Comparison of ENCODE assay signal across 13 mouse cellular contexts in genomic region chr1:82183913-82184442, GRCm38 (mm10). TPM values are rescaled to one million over a fixed set of nuclear protein-coding genes. Genes with fewer than 3 reads are reported as not detected.
DNase-seq lines count a peak whose midpoint lies in the region; ATAC-seq lines count a peak whose summit lies in the region.
"Had no signal": no experiment of that assay in that cellular context is flagged by ENCODE, and none has a peak within 500 bp of the region (broad histone marks: within the 10 kb centered on the region; RNA-seq: fewer than 3 reads in every experiment).

No protein-coding gene starts in this region.

- no peaks in the 10 kb centered on the region for H3K27me3 ChIP-seq in intestine, embryonic 15.5 days (replicated peaks)
- no peaks in the 10 kb centered on the region for H3K27me3 ChIP-seq in intestine, embryonic 16.5 days (replicated peaks; ENCODE audit: control insufficient read depth, insufficient read depth, low read length)
- no peaks in the 10 kb centered on the region for H3K27me3 ChIP-seq in liver, embryonic 15.5 days
- H3K27me3 ChIP-seq: forebrain, embryonic 15.5 days had no signal

- H3K9ac ChIP-seq in intestine, embryonic 15.5 days: no peak overlapping the region
- H3K9ac ChIP-seq in intestine, embryonic 16.5 days (ENCODE audit: low read depth, low read length): no peak overlapping the region
- no peak overlapping the region for H3K9ac ChIP-seq in liver, embryonic 15.5 days
- H3K9ac ChIP-seq: forebrain, embryonic 15.5 days; hindbrain, embryonic 14.5 days had no signal

- DNase-seq in adrenal gland, postnatal 36 days: peak; percentile 5 to 32
- peak; percentile 10 for DNase-seq in lung, postnatal 25 days (ENCODE audit: low spot score)
- no peak for DNase-seq in kidney, adult 18-20 months
- DNase-seq in cerebellum, adult 8-10 months: no peak
- DNase-seq: cerebellum, adult 11-12 months; gastrocnemius, postnatal 36 days had no signal

- no peak overlapping the region for H3K27ac ChIP-seq in intestine, embryonic 15.5 days
- no peak overlapping the region for H3K27ac ChIP-seq in intestine, embryonic 16.5 days (ENCODE audit: low read length)
- H3K27ac ChIP-seq in liver, embryonic 15.5 days (replicated peaks): peak overlapping the region; percentile 53; the same call in 1 of the 2 replicates
- H3K27ac ChIP-seq: forebrain, embryonic 15.5 days; hindbrain, embryonic 14.5 days; kidney, postnatal 0 days had no signal

- no peaks in the 10 kb centered on the region for H3K9me3 ChIP-seq in intestine, embryonic 15.5 days
- H3K9me3 ChIP-seq in intestine, embryonic 16.5 days (ENCODE audit: control insufficient read depth, low read length): no peaks in the 10 kb centered on the region
- no peaks in the 10 kb centered on the region for H3K9me3 ChIP-seq in liver, embryonic 15.5 days (replicated peaks)
- H3K9me3 ChIP-seq: forebrain, embryonic 15.5 days had no signal

- no peak overlapping the region for H3K4me3 ChIP-seq in intestine, embryonic 15.5 days (replicated peaks)
- no peak overlapping the region for H3K4me3 ChIP-seq in intestine, embryonic 16.5 days (ENCODE audit: low read length)
- no peak overlapping the region for H3K4me3 ChIP-seq in liver, embryonic 15.5 days (replicated peaks)
- H3K4me3 ChIP-seq: forebrain, embryonic 15.5 days had no signal

- 63% methylated on average over 8 of the region's 8 CpGs for WGBS in intestine, embryonic 15.5 days
- WGBS in intestine, embryonic 16.5 days: 62% methylated on average over 8 of the region's 8 CpGs
- 48% methylated on average over 8 of the region's 8 CpGs for WGBS in liver, embryonic 15.5 days (ENCODE audit: insufficient replicate concordance)

- no peaks in the 10 kb centered on the region for H3K36me3 ChIP-seq in intestine, embryonic 15.5 days
- H3K36me3 ChIP-seq in intestine, embryonic 16.5 days (ENCODE audit: control insufficient read depth, insufficient read depth, low read length): no peaks in the 10 kb centered on the region
- no peaks in the 10 kb centered on the region for H3K36me3 ChIP-seq in liver, embryonic 15.5 days (replicated peaks)
- H3K36me3 ChIP-seq: forebrain, embryonic 15.5 days had no signal

- H3K4me1 ChIP-seq in intestine, embryonic 15.5 days (replicated peaks): no peaks in the 10 kb centered on the region
- H3K4me1 ChIP-seq in intestine, embryonic 16.5 days (ENCODE audit: control insufficient read depth, insufficient read depth, low read length): no peaks in the 10 kb centered on the region
- no peaks in the 10 kb centered on the region; the same call in 1 of the 2 replicates for H3K4me1 ChIP-seq in liver, embryonic 15.5 days (replicated peaks)
- H3K4me1 ChIP-seq: forebrain, embryonic 15.5 days had no signal

- no peak overlapping the region for H3K4me2 ChIP-seq in intestine, embryonic 15.5 days (replicated peaks)
- no peak overlapping the region for H3K4me2 ChIP-seq in intestine, embryonic 16.5 days (ENCODE audit: low read depth, low read length)
- no peak overlapping the region for H3K4me2 ChIP-seq in liver, embryonic 15.5 days
- H3K4me2 ChIP-seq: forebrain, embryonic 15.5 days; hindbrain, embryonic 14.5 days had no signal

- 0 out of 2 replicates have a peak, but pooled peaks have one; percentile 23 for ATAC-seq in intestine, embryonic 15.5 days
- ATAC-seq in intestine, embryonic 16.5 days: no peak
- ATAC-seq in liver, embryonic 15.5 days (ENCODE audit: insufficient read depth): peak; percentile 79
- ATAC-seq: forebrain, embryonic 15.5 days had no signal

RNA-seq across cellular contexts. Expression of gene Gm9747, which starts 48.9 kb away (rescaled TPM):
- 8.6 and 9.2 TPM in 2 replicates for polyA plus RNA-seq in intestine, embryonic 15.5 days (2015; fragmentation: Nextera tagmentation; extraction: Ambion mirVana)
- 7.2 and 7.8 TPM in 2 replicates for polyA plus RNA-seq in intestine, embryonic 16.5 days (2015; fragmentation: Nextera tagmentation; extraction: Ambion mirVana)
- not detected for total RNA-seq in adrenal gland, postnatal 36 days (2021)
- polyA plus RNA-seq in liver, embryonic 15.5 days (2015; fragmentation: Nextera tagmentation; extraction: Ambion mirVana): 3.2 and 4.9 TPM in 2 replicates
- total RNA-seq: gastrocnemius, postnatal 36 days; layer of hippocampus, postnatal 25 days had no signal

Comparison
In these comparisons a context has a peak if more than half of its experiments do, and no peak if none do; other contexts are left out.
1. DNase-seq: peak in adrenal gland, postnatal 36 days (2 of 2) and lung, postnatal 25 days (single experiment); none in kidney, adult 18-20 months (single experiment) and cerebellum, adult 8-10 months (single experiment).